Mouse (Mus musculus) thymus, adult 2 months (tissue): ENCODE measurements around the gene 4931428F04Rik. TPM values are rescaled to one million over a fixed set of nuclear protein-coding genes. Genes with fewer than 3 reads are reported as not detected.

ENCODE experiments used
- DNase-seq: peaks from one replicate; pipeline ENCODE4 v3.0.0; 2021
- H3K27ac ChIP-seq: fragments of 200-500 bp; 2 replicates; pipeline ENCODE4 v1.5.1; 2012; ENCODE audit warnings: low read length, control low read depth; ENCODE audit not compliant: control insufficient read depth, insufficient read depth
- H3K27me3 ChIP-seq: fragments of 200-500 bp; 2 replicates; pipeline ENCODE4 v1.6.1; 2012; ENCODE audit warnings: mild to moderate bottlenecking, low read length, moderate library complexity, mixed read lengths; ENCODE audit not compliant: control insufficient read depth, insufficient read depth
- H3K36me3 ChIP-seq: fragments of 200-500 bp; 2 replicates; pipeline ENCODE4 v1.6.1; 2012; ENCODE audit warnings: mild to moderate bottlenecking, low read length, moderate library complexity; ENCODE audit not compliant: control insufficient read depth, insufficient read depth
- H3K4me1 ChIP-seq: fragments of 200-500 bp; replicated peaks from 2 replicates; pipeline ENCODE4 v1.6.1; 2012; ENCODE audit warnings: low read length; ENCODE audit not compliant: control insufficient read depth, insufficient read depth
- H3K4me3 ChIP-seq: fragments of 200-500 bp; 2 replicates; pipeline ENCODE4 v1.5.1; 2012; ENCODE audit warnings: mild to moderate bottlenecking, low read length, control low read depth, moderate library complexity; ENCODE audit not compliant: control insufficient read depth, insufficient read depth
- CTCF ChIP-seq: fragments of 200-500 bp; IDR thresholded peaks from 2 replicates; pipeline ENCODE4 v1.5.1; 2012; ENCODE audit warnings: mild to moderate bottlenecking, control low read depth, low read length, moderate library complexity, borderline replicate concordance; ENCODE audit not compliant: control insufficient read depth, poor library complexity, insufficient read depth; ENCODE audit errors: extremely low read depth
- POLR2A ChIP-seq: fragments of 200-500 bp; IDR thresholded peaks from 2 replicates; pipeline ENCODE4 v1.6.1; 2012; ENCODE audit warnings: mild to moderate bottlenecking, low read length, control low read depth, moderate library complexity; ENCODE audit not compliant: control insufficient read depth, poor library complexity, insufficient read depth; ENCODE audit errors: extremely low read depth
- WGBS: fragments of 180-500 bp; shearing (Covaris S2); methylation state at CpG from one replicate; pipeline ENCODE4 v1.1.7; 2018; 5-methylcytosine and 5-hydroxymethylcytosine counted together
- polyA plus RNA-seq: library from polyadenylated mRNA; depleted of rRNA; stranded (reverse); fragments of >200 nt; gene quantifications from 2 replicates; pipeline ENCODE4 v1.2.3, GENCODE M21; 2012

Gene 4931428F04Rik
- polyA plus RNA-seq, 1 experiment, result 13.6 TPM

DNA sequence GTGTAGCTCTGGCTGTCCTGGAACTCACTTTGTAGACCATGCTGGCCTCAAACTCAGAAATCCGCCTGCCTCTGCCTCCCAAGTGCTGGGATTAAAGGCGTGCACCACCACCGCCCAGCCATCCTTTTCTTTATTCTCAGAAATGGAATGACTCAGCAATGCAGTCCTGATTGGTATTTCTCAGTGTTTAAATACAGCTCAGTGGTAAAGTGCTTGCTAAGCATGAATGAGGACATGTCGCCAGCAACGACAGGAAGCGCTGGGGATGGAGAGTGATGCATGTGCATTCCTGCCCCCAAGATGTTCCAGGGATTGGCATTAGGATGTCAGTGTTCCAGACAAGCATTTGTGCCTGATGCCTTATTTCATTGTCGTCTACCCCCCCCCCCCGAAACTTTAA lies 13.7 kb upstream of the 4931428F04Rik start:
- H3K27me3 ChIP-seq, result no peaks in the 10 kb centered on the region
- peaks cover 41% of the 10 kb centered on the region for H3K36me3 ChIP-seq
- no peak overlapping the region for H3K27ac ChIP-seq
- 73% methylated on average over 8 of the region's 8 CpGs for WGBS
- H3K4me3 ChIP-seq, result no peak overlapping the region
- TF ChIP-seq POLR2A, result no peak
- TF ChIP-seq CTCF, result no peak
- peaks cover 57% of the 10 kb centered on the region for H3K4me1 ChIP-seq
- no peak for DNase-seq

DNA sequence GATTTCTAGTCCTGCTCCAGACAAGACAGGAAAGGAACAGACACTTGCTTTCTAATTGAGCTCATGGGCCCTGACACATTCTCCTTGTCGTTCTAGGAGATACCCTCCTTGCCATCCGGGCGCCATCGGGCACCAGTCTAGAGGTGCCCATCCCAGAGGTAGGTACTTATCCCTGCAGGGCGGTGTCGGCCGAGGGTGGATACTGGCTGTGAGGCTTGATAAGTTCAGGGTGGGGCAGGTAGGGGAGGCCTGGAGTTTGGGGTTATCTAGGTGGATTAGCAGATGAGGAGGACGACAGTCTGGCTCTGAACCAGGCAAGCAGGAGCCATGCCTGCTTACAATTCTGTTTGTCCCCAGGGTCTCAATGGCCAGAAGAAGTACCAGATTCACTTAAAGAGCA lies 10.3 kb upstream of the 4931428F04Rik start:
- Histone ChIP-seq H3K4me1 (peaks cover 49% of the 10 kb centered on the region), H3K27me3 (no peaks in the 10 kb centered on the region), H3K4me3 (no peak overlapping the region), H3K36me3 (peaks cover 41% of the 10 kb centered on the region), H3K27ac (no peak overlapping the region)
- 99% methylated on average over 8 of the region's 8 CpGs for WGBS
- TF ChIP-seq CTCF (no peak), POLR2A (no peak)
- DNase-seq, result no peak

DNA sequence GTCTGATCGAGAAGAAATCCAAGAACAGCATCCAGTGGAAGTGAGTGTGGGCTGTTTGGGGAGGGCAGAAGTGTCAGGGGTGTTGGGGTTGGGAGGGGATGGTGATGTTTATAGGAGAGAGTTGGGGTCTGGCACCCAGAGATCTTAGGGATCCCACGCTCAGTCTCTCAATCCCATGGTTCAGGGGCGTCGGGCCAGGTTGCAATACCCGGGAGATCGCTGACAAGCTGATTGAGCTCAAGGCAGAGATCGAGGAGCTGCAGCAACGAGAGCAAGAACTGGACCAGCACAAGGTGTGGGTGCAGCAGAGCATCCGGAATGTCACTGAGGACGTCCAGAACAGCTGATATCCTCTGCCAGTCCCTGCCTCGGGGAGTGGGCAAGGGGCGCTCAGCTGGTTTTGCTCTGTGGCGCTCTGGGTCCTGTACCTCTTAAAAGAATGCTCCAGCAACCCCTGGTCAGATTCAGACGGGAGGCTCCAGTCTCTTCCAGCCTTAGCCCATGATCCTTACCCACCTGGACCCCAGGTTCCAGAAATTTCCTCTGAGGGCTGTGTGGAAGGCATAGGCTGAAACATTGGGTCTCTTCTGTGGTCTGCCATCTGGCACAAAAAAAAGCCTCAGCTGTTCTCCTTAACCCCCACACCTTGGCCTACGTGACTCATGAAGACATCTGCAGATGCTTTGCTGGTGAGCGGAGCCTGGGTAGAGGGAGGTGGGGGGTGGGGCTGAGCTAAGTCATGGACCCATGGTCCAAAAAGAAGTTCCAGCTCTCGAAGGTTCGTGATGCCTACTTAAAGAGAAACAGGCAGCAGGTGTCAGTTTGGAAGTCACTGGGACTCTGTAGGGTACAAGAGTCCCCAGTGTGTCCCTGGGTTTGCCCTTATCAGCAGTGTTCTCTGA lies 8.9 kb upstream of the 4931428F04Rik start:
- Histone ChIP-seq H3K27ac (peak overlapping the region; percentile 92), H3K27me3 (no peaks in the 10 kb centered on the region), H3K4me3 (peak overlapping the region; percentile 86), H3K4me1 (peaks cover 35% of the 10 kb centered on the region), H3K36me3 (peaks cover 36% of the 10 kb centered on the region)
- TF ChIP-seq CTCF (no peak), POLR2A (no peak)
- peak; percentile 61 for DNase-seq
- 34% methylated on average over 18 of the region's 18 CpGs for WGBS

DNA sequence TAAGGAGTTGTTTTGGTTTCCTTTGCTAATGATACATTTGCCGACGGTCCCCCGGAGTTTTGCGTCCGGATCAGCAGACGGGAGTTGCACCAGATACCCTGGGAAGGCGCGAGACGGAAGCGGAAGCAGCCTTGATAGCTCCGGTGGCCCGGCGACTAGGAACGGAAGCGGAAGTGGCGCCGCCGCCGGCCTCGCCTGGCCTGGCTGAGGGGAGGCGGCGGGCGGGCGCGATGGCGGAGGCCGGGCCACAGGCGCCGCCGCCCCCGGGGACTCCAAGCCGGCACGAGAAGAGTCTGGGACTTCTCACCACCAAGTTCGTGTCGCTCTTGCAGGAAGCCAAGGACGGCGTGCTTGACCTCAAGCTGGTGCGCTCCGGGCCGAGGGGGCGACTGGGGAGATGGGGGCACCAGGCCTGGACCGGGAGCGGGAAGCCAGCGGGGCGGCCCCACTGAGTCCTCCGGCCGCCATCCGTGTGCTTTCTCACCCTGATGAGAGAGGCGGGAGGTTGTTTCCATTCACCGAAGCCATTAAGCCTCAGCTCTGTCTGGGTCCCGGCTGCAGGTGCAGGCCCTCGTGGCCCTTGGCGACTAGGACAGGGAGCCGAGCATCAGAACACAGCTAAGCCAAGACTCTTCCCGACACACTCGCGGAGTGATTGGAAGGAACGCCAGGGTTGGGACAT lies 8.0 kb upstream of the 4931428F04Rik start, which contains the start of gene E2f4:
Gene E2f4 (plus strand): TSS at position 153 of the 682 bp plus-strand sequence.
- Histone ChIP-seq H3K27me3 (no peaks in the 10 kb centered on the region), H3K4me1 (peaks cover 32% of the 10 kb centered on the region), H3K4me3 (peak within 1 kb of the TSS; percentile 86), H3K36me3 (peaks cover 27% of the 10 kb centered on the region), H3K27ac (peak within 1 kb of the TSS; percentile 92)
- TF ChIP-seq CTCF, result no peak
- peak; percentile 82 for TF ChIP-seq POLR2A
- under 1% methylated on average over 58 of the region's 58 CpGs for WGBS
- DNase-seq, result peak; percentile 89

DNA sequence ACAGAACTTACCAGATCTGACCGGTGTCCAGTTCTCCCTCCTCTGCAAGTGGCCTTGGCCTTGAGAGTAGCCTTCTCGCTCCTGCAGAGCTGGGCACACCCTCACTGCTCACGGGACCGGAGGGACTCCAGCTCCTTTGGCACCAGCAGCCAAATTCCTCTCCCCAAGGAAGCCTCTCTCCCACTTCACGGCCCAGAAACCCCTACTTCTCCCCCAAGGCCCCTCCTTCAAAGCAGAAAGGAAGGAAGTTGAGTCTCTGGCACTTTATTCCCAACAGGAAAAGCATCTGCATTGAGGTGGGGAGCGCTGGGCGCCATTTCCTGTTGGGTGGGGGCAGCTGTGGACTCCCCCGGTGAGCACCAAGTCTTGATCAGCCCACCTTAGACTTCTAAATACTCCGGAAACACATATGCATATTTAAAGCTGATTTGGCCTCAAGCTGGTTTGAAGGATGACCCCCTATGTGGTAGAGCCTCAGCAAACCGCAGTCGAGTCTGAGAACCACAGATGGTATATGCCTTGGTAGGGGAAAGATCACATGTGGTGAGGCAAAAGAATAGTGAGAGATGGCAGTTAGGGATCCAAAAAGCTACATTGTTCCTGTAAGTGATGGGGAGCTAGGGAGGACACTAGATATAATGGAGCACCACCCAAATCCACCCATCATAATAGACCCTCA lies 6.4 kb upstream of the 4931428F04Rik start, which contains the start of gene Exoc3l:
Gene Exoc3l (minus strand): TSS at position 207 of the 679 bp plus-strand sequence.
- 8% methylated on average over 11 of the region's 11 CpGs for WGBS
- Histone ChIP-seq H3K4me1 (peaks cover 32% of the 10 kb centered on the region), H3K36me3 (peaks cover 12% of the 10 kb centered on the region), H3K27me3 (no peaks in the 10 kb centered on the region), H3K4me3 (no peak within 1 kb of the TSS), H3K27ac (peak within 1 kb of the TSS; percentile 45)
- no peak for DNase-seq
- TF ChIP-seq POLR2A, result no peak
- TF ChIP-seq CTCF, result no peak

DNA sequence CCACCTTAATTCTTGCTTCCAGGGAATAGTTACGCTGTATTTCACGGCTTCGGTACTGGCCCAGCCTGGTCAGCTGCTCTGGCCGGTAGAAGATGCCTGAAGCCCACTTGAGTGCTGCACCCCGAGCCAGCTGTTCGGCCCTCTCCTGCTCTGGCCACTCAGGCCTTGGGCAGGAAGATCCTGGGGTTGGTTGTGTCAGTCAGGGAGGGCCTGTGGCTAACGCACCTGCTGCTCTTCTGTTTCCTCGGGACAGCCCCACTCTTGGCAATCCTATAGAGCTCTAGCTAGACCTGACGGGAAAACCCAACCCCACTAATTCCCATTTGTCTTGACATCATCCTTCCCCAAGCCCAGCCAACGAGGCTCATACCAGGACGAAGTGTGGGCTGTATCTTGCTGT lies 5.6 kb upstream of the 4931428F04Rik start:
- Histone ChIP-seq H3K27me3 (no peaks in the 10 kb centered on the region), H3K4me3 (no peak overlapping the region), H3K36me3 (peaks cover 8% of the 10 kb centered on the region), H3K27ac (no peak overlapping the region), H3K4me1 (peaks cover 36% of the 10 kb centered on the region)
- WGBS, result 54% methylated on average over 11 of the region's 11 CpGs
- DNase-seq, result no peak
- TF ChIP-seq POLR2A (no peak), CTCF (no peak)
